Mouse (Mus musculus) neural tube, embryonic 10.5 days (tissue): ENCODE results near the gene Hacd4.

Source experiments
- DNase-seq: peaks from one replicate; pipeline ENCODE4 v3.0.0-alpha.2; 2017; ENCODE audit warnings: low spot score; ENCODE audit errors: extremely low spot score

Hacd4 gene

GRCm38 (mm10) chr4:88438326-88438989 lies at the start of gene Hacd4:
Gene Hacd4, minus strand, starts transcription at chr4:88438928.
- DNase-seq, result peak; percentile 65

DNA sequence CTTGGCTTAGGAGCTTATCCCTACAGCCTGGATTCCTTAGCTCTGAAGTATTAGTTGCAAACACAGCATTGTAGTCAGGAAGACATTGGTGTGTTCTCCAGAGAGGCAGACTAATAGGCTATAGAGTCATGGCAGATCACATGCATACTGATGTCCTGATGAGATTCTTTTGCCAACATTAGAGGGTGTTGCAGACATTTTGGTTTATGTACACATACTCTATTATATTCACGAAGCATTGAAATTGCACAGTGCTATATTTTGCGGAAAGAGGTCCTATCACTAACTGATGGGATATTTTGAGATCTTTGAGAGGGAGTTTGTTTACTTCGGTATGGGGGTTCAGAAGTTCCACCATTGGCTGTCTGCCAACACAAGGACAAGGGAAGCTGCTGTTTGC lies 49.4 kb upstream of the Hacd4 start:
- no peak for DNase-seq

DNA sequence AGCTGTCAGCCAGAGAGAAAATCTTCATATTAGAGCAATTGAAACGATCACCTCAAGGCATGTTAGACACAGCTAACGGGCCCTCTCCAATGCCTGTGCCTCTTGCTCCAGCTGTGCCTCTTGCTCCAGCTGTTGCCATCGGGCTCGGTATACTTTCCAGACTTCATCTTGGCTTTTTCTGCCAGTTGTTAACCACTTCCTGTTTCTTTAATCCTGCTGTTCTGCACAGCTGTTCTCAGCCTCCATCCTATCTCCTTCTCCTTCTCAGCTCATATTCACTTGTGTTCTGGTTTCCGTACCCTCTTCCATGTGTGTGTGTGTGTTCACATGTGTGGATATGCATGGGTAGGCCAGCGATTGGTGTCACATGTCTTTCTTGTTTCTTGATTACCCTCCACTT lies 41.4 kb upstream of the Hacd4 start:
- DNase-seq, result no peak

- no peak for DNase-seq
Observed at GRCm38 (mm10) chr4:88478809-88479186, 40.1 kb upstream of the Hacd4 start.

GRCm38 (mm10) chr4:88478177-88478808 lies 39.6 kb upstream of the Hacd4 start:
- DNase-seq, result no peak

- no peak for DNase-seq
Observed at GRCm38 (mm10) chr4:88476511-88477210, 37.9 kb upstream of the Hacd4 start.

GRCm38 (mm10) chr4:88476084-88476483 lies 37.4 kb upstream of the Hacd4 start:
- no peak for DNase-seq

- DNase-seq, result no peak
Observed at GRCm38 (mm10) chr4:88471528-88471927, 32.8 kb upstream of the Hacd4 start.

- DNase-seq, result no peak
Observed at GRCm38 (mm10) chr4:88464574-88464973, 25.8 kb upstream of the Hacd4 start.

DNA sequence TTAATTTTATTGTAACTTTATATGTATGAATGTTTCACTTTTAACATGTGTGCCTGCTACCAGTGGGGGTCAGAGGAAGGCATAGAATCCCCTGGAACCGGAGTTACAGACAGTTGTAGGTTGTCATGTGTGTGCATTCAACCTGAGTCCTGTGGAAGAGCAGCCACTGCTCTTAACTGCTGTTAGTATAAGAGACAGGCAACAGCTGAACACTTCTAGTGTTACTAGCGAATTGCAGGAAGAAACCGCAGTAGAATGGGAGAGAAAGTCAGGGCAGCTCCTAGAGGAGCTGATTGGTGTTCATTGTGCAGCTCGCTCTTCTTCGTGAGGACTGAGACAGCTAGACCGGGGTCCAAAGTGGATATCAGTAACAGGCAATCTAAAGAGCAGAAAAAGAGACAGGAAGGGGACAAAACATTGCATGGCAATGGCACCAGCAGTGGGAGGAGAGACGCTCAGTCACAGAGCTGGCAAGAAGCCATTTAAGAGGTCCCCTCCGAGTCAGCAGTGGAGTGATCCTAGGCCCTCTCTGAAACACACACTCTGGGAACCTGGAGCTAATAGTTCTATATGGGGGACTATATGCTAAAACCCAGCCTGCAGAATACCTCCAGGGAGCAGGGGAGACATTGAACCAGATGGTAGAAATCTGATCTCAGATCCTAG lies 24.4 kb upstream of the Hacd4 start:
- DNase-seq, result no peak

DNA sequence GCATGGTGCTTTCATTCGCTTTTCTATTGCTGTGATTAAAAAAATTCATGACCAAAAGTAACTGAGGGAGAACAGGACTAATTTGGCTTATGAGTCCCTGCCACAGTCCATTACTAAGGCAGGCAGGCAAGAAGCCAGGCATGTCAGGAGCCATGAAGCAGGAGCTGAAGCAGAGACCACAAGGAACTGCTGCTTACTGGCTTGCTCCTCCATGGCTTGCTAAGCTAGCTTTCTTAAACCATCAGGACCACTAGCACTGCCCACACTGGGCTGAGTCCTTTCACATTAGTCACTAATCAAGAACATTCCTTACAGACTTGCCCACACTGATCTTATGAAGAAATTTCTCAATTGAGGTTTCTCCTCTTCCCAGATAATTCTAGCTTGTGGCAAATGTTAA lies 23.8 kb upstream of the Hacd4 start:
- DNase-seq, result no peak

- no peak for DNase-seq
Observed at GRCm38 (mm10) chr4:88461315-88461714, 22.6 kb upstream of the Hacd4 start.

DNA sequence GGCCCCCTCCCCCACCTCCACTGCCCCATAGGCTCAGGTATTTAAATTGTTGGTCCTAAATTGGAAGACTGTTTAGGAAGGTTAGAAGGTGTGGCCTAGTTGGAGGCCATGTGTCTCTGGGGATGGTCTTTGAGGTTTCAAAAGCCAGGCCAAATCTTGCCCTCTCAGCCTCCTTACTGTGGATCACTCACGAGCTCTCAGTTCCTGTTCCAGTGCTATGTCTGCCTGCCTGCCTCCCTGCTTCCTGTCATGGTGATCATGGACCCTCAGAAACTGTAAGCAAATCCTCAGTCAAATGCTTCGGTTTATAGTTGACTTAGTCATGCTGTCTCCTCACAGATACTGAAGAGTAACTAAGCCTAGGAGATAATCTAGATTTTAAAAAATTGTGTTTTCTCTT lies 19.9 kb upstream of the Hacd4 start:
- no peak for DNase-seq

- DNase-seq, result no peak
Observed at GRCm38 (mm10) chr4:88458093-88458492, 19.4 kb upstream of the Hacd4 start.

DNA sequence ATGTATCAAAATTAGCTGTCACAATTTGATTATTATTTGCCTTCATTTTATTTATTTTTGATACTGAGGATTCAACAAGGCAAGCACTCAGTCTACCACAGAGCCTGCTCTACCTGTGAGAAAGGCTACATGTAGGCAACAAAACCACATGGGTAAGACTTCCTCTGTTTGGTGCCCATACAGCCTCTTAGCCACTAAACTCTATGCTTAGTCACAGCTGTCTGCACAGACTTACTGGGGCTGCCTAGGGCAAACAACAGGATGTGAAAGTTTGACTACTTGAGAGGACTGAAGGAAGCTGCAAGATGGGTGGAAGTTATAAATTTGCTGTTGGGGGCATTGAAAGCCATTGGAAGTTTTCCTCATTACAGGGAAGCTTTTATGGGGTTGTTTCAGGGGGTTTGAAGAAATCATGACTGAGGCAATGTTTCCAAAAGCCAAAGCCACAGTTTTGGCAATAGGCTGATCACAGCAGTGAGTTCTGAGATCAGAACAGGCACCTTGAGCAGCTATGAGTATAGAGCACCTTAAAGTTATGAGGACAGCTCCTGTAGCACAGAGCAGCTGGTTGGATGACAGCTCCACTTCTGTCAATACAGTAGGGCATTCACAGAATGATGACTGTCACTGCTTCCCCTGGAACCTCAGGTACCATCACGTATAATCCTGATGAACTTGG lies 11.5 kb upstream of the Hacd4 start:
- DNase-seq, result no peak

DNA sequence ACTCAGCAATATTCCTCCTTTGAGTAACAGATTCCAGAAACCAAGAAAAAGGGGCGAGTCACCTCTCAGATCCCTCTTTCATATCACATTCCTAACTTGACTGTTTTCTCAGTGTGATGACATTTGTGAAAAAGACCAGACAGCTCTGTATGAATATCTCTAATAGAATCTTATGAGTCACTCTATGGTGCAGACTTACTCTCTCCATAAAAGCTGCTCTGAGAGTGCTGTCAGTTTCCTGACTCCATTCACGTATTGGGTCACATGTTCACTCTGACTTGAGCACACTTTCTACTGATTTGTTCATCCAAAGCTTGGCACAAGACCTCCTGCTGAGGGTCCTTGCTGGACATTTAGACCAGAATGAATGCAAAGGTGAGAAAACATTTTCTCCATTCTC lies 10.2 kb upstream of the Hacd4 start:
- no peak for DNase-seq

DNA sequence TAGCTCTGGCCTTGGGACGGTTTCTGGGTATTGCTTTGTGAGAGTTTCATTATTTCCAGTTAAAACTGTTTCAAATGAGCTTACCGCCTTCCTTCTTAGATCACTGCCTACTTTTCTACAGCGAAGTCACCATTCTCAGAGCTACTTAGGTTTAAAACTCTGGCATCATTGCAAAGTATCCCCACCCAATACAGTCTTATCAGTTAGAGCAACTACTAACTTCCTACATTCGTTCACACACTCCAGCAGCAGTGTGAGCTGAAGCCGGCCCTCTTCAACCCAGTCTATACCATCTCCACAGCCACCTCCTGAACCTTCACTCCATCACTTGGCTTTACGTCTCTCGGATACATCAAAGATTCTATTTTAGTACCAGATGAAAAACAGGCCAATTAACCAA lies 2.1 kb upstream of the Hacd4 start:
- no peak for DNase-seq

DNA sequence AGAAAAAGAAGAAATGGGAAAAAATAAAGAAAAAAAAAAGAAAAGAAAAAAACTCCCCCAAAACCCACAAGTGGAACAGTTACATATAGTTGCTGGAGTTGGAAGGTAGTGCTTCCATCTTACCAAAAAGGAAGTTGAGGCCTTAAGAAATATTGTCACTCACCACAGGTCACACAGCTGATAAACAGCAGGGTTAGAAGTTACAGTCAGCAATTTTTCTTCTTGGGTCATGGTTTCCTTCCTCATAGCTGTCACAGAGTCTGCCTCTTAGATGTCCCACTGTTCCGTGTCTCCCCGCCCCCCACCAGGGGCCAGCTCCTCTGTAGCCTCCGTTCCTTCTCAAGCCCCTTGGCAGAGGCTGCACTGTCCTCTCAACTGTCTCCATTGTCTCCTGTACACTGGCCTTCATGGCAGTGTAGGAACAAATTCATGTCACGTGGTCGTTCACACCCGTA lies 968 bp upstream of the Hacd4 start:
- DNase-seq, result no peak

GRCm38 (mm10) chr4:88438990-88439329 lies 232 bp upstream of the Hacd4 start:
- DNase-seq, result no peak

GRCm38 (mm10) chr4:88437917-88438316 lies 811 bp downstream of the Hacd4 start:
- no peak for DNase-seq

DNA sequence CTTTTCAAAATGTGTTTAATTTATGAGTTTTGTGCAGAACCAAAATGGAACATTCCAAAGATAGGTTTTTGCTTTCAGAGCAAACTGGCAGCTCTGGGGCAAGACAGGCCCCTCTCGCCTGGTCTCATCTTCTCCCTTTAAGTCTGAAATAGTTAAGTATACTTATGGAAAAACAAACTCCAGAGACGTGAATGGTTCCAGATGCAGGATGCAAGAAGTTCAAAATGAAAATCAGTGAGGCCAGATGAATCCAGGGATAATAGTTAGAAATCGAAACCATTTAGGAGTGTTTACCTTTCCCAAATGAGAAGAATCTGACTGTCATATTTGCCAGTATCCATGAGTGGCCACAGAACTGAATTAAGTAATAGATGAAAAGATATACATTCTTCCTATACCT lies 1.6 kb downstream of the Hacd4 start:
- DNase-seq, result no peak
